Mouse (Mus musculus) cortical plate, adult 2 months (tissue): ENCODE results near the gene Anapc16.

Experiments
- CTCF ChIP-seq: fragments of 200-500 bp; IDR thresholded peaks from 2 replicates; pipeline ENCODE4 v1.5.1; 2011; ENCODE audit warnings: mild to moderate bottlenecking, control low read depth, low read length; ENCODE audit not compliant: insufficient read depth; ENCODE audit errors: extremely low read depth
- POLR2A ChIP-seq: fragments of 200-500 bp; IDR thresholded peaks from 2 replicates; pipeline ENCODE4 v1.6.1; 2011; ENCODE audit warnings: mild to moderate bottlenecking, low read length, control low read depth; ENCODE audit not compliant: insufficient read depth; ENCODE audit errors: extremely low read depth

DNA sequence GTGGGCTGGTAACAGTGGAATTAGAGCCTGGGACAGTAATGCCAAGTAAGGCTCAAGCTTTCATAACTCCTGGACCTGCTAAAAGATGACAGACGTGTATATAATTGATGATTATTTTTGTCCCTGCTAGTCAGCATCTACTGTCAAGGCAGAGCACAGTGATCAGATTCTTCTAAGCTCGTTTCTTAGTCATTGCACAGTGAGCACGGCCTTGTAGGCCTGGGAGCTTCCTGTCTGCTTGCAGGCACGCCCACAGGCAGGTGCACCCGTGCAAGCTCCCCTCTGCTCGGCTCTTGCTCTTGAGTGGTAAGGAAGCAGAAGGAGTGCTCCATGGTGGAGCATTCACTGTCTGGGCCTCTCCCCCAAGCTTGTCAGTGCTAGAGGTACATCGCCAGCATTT, 25.2 kb upstream of the Anapc16 start:
- no peak for TF ChIP-seq POLR2A
- no peak for TF ChIP-seq CTCF
